Mouse (Mus musculus) bone marrow macrophage, adult 2 months (primary cell): ENCODE results near the gene Gm20721.

Experiments
- CTCF ChIP-seq: IDR thresholded peaks from 2 replicates; pipeline ENCODE4 v1.5.1; 2012; ENCODE audit warnings: low read depth, mild to moderate bottlenecking, low read length, moderate library complexity
- POLR2A ChIP-seq: IDR thresholded peaks from 2 replicates; pipeline ENCODE4 v1.6.1; 2012; ENCODE audit warnings: mild to moderate bottlenecking, low read depth, low read length, borderline replicate concordance

- no peak for TF ChIP-seq POLR2A
- TF ChIP-seq CTCF: no peak
Observed at GRCm38 (mm10) chr2:174328926-174329662, 17.4 kb downstream of the Gm20721 start.
